Mouse (Mus musculus): ENCODE measurements at regions not wholly inside any gene's neighbourhood (a gene's known extent, or its start where the extent isn't known, plus 50 kb on each side); places are given as distances from the start of the nearest gene placed in this dataset.

DNA sequence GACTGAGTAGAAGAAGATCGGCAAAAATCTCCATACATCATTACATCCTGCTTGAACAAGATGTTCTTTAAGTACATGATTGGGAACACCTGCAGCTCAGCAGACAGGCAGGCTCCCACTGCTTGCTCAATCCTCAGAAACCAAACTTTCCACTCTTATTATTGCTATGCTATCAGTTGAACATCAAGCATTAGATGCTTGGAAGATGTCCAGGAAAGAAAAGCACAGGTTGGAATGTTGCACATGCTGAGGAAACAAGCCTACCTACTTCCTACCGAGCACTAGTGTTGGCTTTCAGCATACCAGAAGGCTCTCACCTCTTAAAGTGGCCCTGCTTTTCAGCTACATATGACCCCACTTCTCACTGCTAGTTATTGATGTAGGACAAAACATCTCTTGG is 171.2 kb upstream of the Sptlc3 start:
- Histone ChIP-seq H3K4me1 (no peaks in the 10 kb centered on the region), H3K9me3 (no peaks in the 10 kb centered on the region), H3K4me2 (no peak overlapping the region), H3K4me3 (no peak overlapping the region), H3K9ac (no peak overlapping the region), H3K27ac (no peak overlapping the region), H3K27me3 (no peaks in the 10 kb centered on the region), H3K36me3 (no peaks in the 10 kb centered on the region)
- ATAC-seq (ENCODE audit: insufficient number of reproducible peaks, low FRiP score, low TSS enrichment, low read depth) = peak; percentile 30; the same call in 1 of the 2 replicates
- WGBS = 26% methylated on average over 2 of the region's 2 CpGs

DNA sequence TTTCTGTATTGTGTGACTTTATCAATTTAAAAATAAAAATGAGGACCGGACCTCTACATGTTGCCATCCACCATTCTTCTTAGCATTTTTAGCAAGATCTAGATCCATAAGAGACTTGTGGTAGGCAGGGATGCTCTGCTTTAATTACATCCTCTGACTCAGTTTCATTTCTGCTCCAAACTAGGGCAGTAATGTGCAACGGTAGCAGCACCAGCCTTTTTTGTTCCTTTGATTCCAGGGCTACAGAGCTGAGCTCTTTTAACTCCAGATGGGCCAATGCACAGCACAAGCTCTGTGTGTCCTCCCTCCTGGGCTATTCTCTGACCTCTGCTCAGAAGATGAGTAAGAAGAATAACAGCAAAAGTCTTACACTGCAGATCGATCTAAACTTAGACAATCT is 168.2 kb upstream of the Sptlc3 start:
- no peaks in the 10 kb centered on the region for H3K27me3 ChIP-seq
- ATAC-seq (ENCODE audit: insufficient number of reproducible peaks, low FRiP score, low TSS enrichment, low read depth) = no peak
- no peaks in the 10 kb centered on the region for H3K9me3 ChIP-seq
- no peak overlapping the region for H3K9ac ChIP-seq
- H3K4me2 ChIP-seq = no peak overlapping the region
- no peaks in the 10 kb centered on the region for H3K36me3 ChIP-seq
- no peak overlapping the region for H3K4me3 ChIP-seq
- 74% methylated on average over 3 of the region's 3 CpGs for WGBS
- H3K4me1 ChIP-seq = no peaks in the 10 kb centered on the region
- H3K27ac ChIP-seq = no peak overlapping the region

DNA sequence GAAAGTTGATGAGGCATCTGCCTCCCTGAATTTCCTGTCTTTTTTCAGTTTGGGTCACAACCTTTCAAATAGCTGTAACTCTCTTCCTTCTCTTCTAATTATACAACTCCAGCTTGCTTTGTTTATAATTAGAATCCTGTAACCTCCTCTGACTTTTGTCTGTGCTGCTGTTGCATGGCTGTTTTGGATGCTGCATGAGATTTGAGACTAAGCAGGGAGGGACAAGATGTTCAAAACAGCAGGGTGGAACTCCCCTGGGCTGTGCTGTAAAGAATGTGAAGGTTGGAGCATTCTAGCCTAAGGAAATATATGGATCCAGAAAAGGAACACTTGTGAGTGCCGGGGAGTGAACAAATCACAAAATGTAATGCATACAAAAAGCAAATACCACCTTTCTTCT is 159.0 kb upstream of the Sptlc3 start:
- ATAC-seq (ENCODE audit: insufficient number of reproducible peaks, low FRiP score, low TSS enrichment, low read depth) = no peak
- Histone ChIP-seq H3K4me3 (no peak overlapping the region), H3K9ac (no peak overlapping the region), H3K36me3 (no peaks in the 10 kb centered on the region), H3K27me3 (no peaks in the 10 kb centered on the region), H3K27ac (no peak overlapping the region), H3K9me3 (no peaks in the 10 kb centered on the region), H3K4me2 (no peak overlapping the region), H3K4me1 (no peaks in the 10 kb centered on the region)
- WGBS = 54% methylated on average over 1 of the region's 1 CpGs

- no peaks in the 10 kb centered on the region for H3K4me1 ChIP-seq
- 52% methylated on average over 4 of the region's 4 CpGs for WGBS
- no peaks in the 10 kb centered on the region for H3K9me3 ChIP-seq
- H3K4me3 ChIP-seq = no peak overlapping the region
- no peaks in the 10 kb centered on the region for H3K27me3 ChIP-seq
- H3K4me2 ChIP-seq = no peak overlapping the region
- no peak overlapping the region for H3K27ac ChIP-seq
- ATAC-seq (ENCODE audit: insufficient number of reproducible peaks, low FRiP score, low TSS enrichment, low read depth) = no peak
- H3K36me3 ChIP-seq = no peaks in the 10 kb centered on the region
- no peak overlapping the region for H3K9ac ChIP-seq
Observed at GRCm38 (mm10) chr2:139338240-139338639, 155.5 kb upstream of the Sptlc3 start.

GRCm38 (mm10) chr2:139356280-139357010 is 137.3 kb upstream of the Sptlc3 start:
- H3K4me3 ChIP-seq = no peak overlapping the region
- no peaks in the 10 kb centered on the region for H3K4me1 ChIP-seq
- no peaks in the 10 kb centered on the region for H3K27me3 ChIP-seq
- ATAC-seq (ENCODE audit: insufficient number of reproducible peaks, low FRiP score, low TSS enrichment, low read depth) = no peak
- H3K27ac ChIP-seq = no peak overlapping the region
- H3K9ac ChIP-seq = no peak overlapping the region
- no peak overlapping the region for H3K4me2 ChIP-seq
- 79% methylated on average over 3 of the region's 3 CpGs for WGBS
- no peaks in the 10 kb centered on the region for H3K9me3 ChIP-seq
- H3K36me3 ChIP-seq = no peaks in the 10 kb centered on the region

- Histone ChIP-seq H3K36me3 (no peaks in the 10 kb centered on the region), H3K27me3 (no peaks in the 10 kb centered on the region), H3K9ac (no peak overlapping the region), H3K27ac (no peak overlapping the region), H3K4me3 (no peak overlapping the region), H3K9me3 (no peaks in the 10 kb centered on the region), H3K4me2 (no peak overlapping the region), H3K4me1 (no peaks in the 10 kb centered on the region)
- 76% methylated on average over 1 of the region's 1 CpGs for WGBS
- no peak for ATAC-seq (ENCODE audit: insufficient number of reproducible peaks, low FRiP score, low TSS enrichment, low read depth)
Observed at GRCm38 (mm10) chr2:139362245-139362847, 131.4 kb upstream of the Sptlc3 start.

GRCm38 (mm10) chr2:139370070-139370469 is 123.6 kb upstream of the Sptlc3 start:
- Histone ChIP-seq H3K27ac (no peak overlapping the region), H3K9me3 (no peaks in the 10 kb centered on the region), H3K9ac (no peak overlapping the region), H3K4me1 (no peaks in the 10 kb centered on the region), H3K27me3 (no peaks in the 10 kb centered on the region), H3K36me3 (no peaks in the 10 kb centered on the region), H3K4me3 (no peak overlapping the region), H3K4me2 (no peak overlapping the region)
- 11% methylated on average over 1 of the region's 1 CpGs for WGBS
- no peak for ATAC-seq (ENCODE audit: insufficient number of reproducible peaks, low FRiP score, low TSS enrichment, low read depth)

- Histone ChIP-seq H3K4me2 (no peak overlapping the region), H3K27ac (no peak overlapping the region), H3K9me3 (no peaks in the 10 kb centered on the region), H3K36me3 (no peaks in the 10 kb centered on the region), H3K9ac (no peak overlapping the region), H3K4me1 (no peaks in the 10 kb centered on the region), H3K4me3 (no peak overlapping the region), H3K27me3 (no peaks in the 10 kb centered on the region)
- WGBS = 66% methylated on average over 6 of the region's 6 CpGs
- no peak for ATAC-seq (ENCODE audit: insufficient number of reproducible peaks, low FRiP score, low TSS enrichment, low read depth)
Observed at GRCm38 (mm10) chr2:139380285-139380684, 113.4 kb upstream of the Sptlc3 start.

DNA sequence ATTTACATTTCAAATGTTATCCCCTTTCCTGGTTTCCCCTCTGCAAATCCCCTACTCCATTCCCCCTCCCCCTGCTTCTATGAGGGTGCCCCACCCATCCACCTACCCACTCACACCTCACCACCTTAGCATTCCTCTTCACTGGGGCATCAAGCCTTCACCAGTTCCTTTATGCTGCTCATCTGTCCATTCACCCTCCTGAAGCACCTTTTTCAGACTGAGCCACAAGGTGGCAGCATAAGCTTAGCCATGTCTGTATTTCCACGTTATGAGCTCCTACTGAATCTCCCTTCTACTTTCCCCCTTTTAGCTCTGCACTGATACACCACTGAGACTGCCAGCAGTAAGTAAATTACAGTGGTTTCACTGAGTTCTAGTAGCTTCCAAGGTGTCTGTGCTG is 112.1 kb upstream of the Sptlc3 start:
- H3K27me3 ChIP-seq = no peaks in the 10 kb centered on the region
- H3K9me3 ChIP-seq = no peaks in the 10 kb centered on the region
- no peak overlapping the region for H3K4me2 ChIP-seq
- peak; percentile 52; the same call in 1 of the 2 replicates for ATAC-seq (ENCODE audit: insufficient number of reproducible peaks, low FRiP score, low TSS enrichment, low read depth)
- H3K36me3 ChIP-seq = no peaks in the 10 kb centered on the region
- no peak overlapping the region for H3K27ac ChIP-seq
- H3K4me3 ChIP-seq = no peak overlapping the region
- no peak overlapping the region for H3K9ac ChIP-seq
- H3K4me1 ChIP-seq = no peaks in the 10 kb centered on the region
- 3% methylated on average over 1 of the region's 1 CpGs for WGBS

DNA sequence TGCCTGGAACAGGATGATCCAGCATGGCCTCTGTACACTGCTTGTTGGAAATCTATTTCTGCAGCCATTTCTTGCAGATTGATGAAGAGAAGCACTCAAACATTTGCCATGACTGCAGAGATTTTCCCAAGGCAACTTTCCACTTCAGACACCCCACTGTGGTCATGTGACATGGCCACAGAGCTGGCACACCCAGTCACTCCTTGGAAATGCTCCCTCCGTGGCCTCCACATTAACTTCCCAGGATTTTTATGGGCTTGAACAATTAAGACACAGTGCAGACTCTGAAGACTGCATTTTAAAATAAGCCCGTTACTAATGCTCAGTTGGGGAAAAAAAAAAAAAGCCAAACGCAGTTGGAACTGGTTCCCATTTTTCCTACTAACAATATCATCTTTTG is 80.2 kb upstream of the Sptlc3 start:
- H3K27ac ChIP-seq = no peak overlapping the region
- H3K4me2 ChIP-seq = no peak overlapping the region
- H3K9ac ChIP-seq = no peak overlapping the region
- WGBS = 28% methylated on average over 3 of the region's 3 CpGs
- no peaks in the 10 kb centered on the region for H3K4me1 ChIP-seq
- H3K9me3 ChIP-seq = no peaks in the 10 kb centered on the region
- no peaks in the 10 kb centered on the region for H3K27me3 ChIP-seq
- H3K4me3 ChIP-seq = no peak overlapping the region
- H3K36me3 ChIP-seq = no peaks in the 10 kb centered on the region
- 0 out of 2 replicates have a peak, but pooled peaks have one; percentile 63 for ATAC-seq (ENCODE audit: insufficient number of reproducible peaks, low FRiP score, low TSS enrichment, low read depth)

- Histone ChIP-seq H3K9me3 (no peaks in the 10 kb centered on the region), H3K36me3 (no peaks in the 10 kb centered on the region), H3K9ac (no peak overlapping the region), H3K27me3 (no peaks in the 10 kb centered on the region), H3K4me1 (no peaks in the 10 kb centered on the region), H3K4me3 (no peak overlapping the region), H3K4me2 (no peak overlapping the region), H3K27ac (no peak overlapping the region)
- no peak for ATAC-seq (ENCODE audit: insufficient number of reproducible peaks, low FRiP score, low TSS enrichment, low read depth)
- 32% methylated on average over 1 of the region's 1 CpGs for WGBS
Observed at GRCm38 (mm10) chr2:139417506-139417905, 76.2 kb upstream of the Sptlc3 start.

DNA sequence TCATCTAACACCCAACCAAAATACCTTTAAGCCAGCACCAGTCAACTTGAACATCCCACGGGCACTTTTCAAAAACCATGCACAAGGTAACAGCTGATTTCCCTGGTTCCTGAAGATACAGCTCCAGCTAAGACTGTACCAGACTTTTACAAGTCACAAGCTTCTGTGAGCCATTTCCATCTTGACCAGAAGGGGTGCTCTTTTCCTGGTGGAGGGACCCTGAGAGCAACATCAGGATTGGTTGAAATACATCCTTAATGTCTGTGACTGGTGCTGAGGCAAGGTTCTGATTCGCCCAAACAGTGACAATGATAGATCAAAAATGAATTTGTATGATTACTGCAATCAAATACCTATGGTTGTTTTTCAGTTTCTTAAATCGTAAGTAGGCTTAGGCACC is 71.0 kb upstream of the Sptlc3 start:
- Histone ChIP-seq H3K9me3 (no peaks in the 10 kb centered on the region), H3K4me2 (no peak overlapping the region), H3K27me3 (no peaks in the 10 kb centered on the region), H3K9ac (no peak overlapping the region), H3K4me1 (no peaks in the 10 kb centered on the region), H3K36me3 (no peaks in the 10 kb centered on the region), H3K4me3 (no peak overlapping the region), H3K27ac (no peak overlapping the region)
- WGBS = 73% methylated on average over 3 of the region's 3 CpGs
- ATAC-seq (ENCODE audit: insufficient number of reproducible peaks, low FRiP score, low TSS enrichment, low read depth) = no peak

Measured in limb, embryonic 15.5 days (tissue).